Mouse (Mus musculus) MEL (cell line): ENCODE measurements at regions not wholly inside any gene's neighbourhood (a gene's known extent, or its start where the extent isn't known, plus 50 kb on each side); places are given as distances from the start of the nearest gene placed in this dataset.

Experiments
- DNase-seq: peaks from one replicate; pipeline ENCODE4 v3.0.0; 2011; ENCODE audit warnings: low read depth, low spot score
- H3K27ac ChIP-seq: 2 replicates; pipeline ENCODE4 v1.5.1; 2012; ENCODE audit warnings: low read depth, mild to moderate bottlenecking, control low read depth, low read length, moderate library complexity; ENCODE audit not compliant: control insufficient read depth
- H3K27me3 ChIP-seq, 2 experiments: fragments of 150-350 bp in 1 of 2; sonication (generic) in 1 of 2; 2 replicates each; pipeline ENCODE4 v1.6.1; 2012; ENCODE audit warnings: low read length in 2 of 2, mild to moderate bottlenecking in 2 of 2, improper control_type of control experiment in 1 of 2, moderate library complexity in 1 of 2; ENCODE audit not compliant: insufficient read depth in 2 of 2, control insufficient read depth in 1 of 2
- H3K36me3 ChIP-seq, 2 experiments: 2 replicates each; pipeline ENCODE4 v1.6.1; 2012 to 2014; ENCODE audit warnings: low read length in 2 of 2, improper control_type of control experiment in 1 of 2, inconsistent platforms in 1 of 2, mild to moderate bottlenecking in 1 of 2; ENCODE audit not compliant: insufficient read depth in 2 of 2, control insufficient read depth in 1 of 2
- H3K4me1 ChIP-seq, 2 experiments: fragments of 150-350 bp in 1 of 2; sonication (generic) in 1 of 2; 2 replicates each; pipeline ENCODE4 v1.6.1; 2012; ENCODE audit warnings: low read length in 2 of 2, improper control_type of control experiment in 1 of 2, mild to moderate bottlenecking in 1 of 2; ENCODE audit not compliant: insufficient read depth in 2 of 2, control insufficient read depth in 1 of 2
- H3K4me3 ChIP-seq, 2 experiments: fragments of 150-350 bp in 1 of 2; sonication (generic) in 1 of 2; 2 replicates each; pipeline ENCODE4 v1.5.1; 2012; ENCODE audit warnings: low read depth in 2 of 2, low read length in 2 of 2, mild to moderate bottlenecking in 2 of 2, moderate library complexity in 2 of 2, control low read depth in 1 of 2, improper control_type of control experiment in 1 of 2; ENCODE audit not compliant: control insufficient read depth in 1 of 2, insufficient read depth in 1 of 2
- H3K79me2 ChIP-seq: 2 replicates; pipeline ENCODE4 v1.6.1; 2012; ENCODE audit warnings: mild to moderate bottlenecking, low read length, moderate library complexity; ENCODE audit not compliant: control insufficient read depth, poor library complexity, insufficient read depth
- H3K9ac ChIP-seq: 2 replicates; pipeline ENCODE4 v1.6.1; 2012; ENCODE audit warnings: low read depth, mild to moderate bottlenecking, control low read depth, low read length, moderate library complexity; ENCODE audit not compliant: control insufficient read depth, poor library complexity, severe bottlenecking
- H3K9me3 ChIP-seq: fragments of 150-350 bp; sonication (generic); replicated peaks from 2 replicates; pipeline ENCODE4 v1.6.1; 2012; ENCODE audit warnings: mild to moderate bottlenecking, low read length, improper control_type of control experiment, moderate library complexity; ENCODE audit not compliant: insufficient read depth
- BHLHE40 ChIP-seq: IDR thresholded peaks from 2 replicates; pipeline ENCODE4 v1.6.1; 2012; ENCODE audit warnings: low read depth, mild to moderate bottlenecking, inconsistent platforms, low read length, improper control_type of control experiment, borderline replicate concordance
- CHD2 ChIP-seq: IDR thresholded peaks from 2 replicates; pipeline ENCODE4 v1.6.1; 2011; ENCODE audit warnings: low read length, improper control_type of control experiment
- CTCF ChIP-seq, 3 experiments: IDR thresholded peaks in 2 of 3; conservative IDR thresholded peaks in 1 of 3; 2 replicates each; pipeline ENCODE4 v1.5.1; 2011 to 2012; ENCODE audit warnings: low read length in 3 of 3, low read depth in 2 of 3, mild to moderate bottlenecking in 2 of 3, improper control_type of control experiment in 1 of 3, inconsistent platforms in 1 of 3, mixed read lengths in 1 of 3, moderate library complexity in 1 of 3; ENCODE audit not compliant: control insufficient read depth in 1 of 3, insufficient read depth in 1 of 3, poor library complexity in 1 of 3, severe bottlenecking in 1 of 3
- E2F4 ChIP-seq: IDR thresholded peaks from 2 replicates; pipeline ENCODE4 v1.6.1; 2011; ENCODE audit warnings: low read depth, low read length, improper control_type of control experiment, borderline replicate concordance
- ETS1 ChIP-seq: IDR thresholded peaks from 2 replicates; pipeline ENCODE4 v1.6.1; 2012; ENCODE audit warnings: low read depth, mild to moderate bottlenecking, inconsistent platforms, low read length, improper control_type of control experiment, moderate library complexity
- GABPA ChIP-seq: IDR thresholded peaks from 2 replicates; pipeline ENCODE4 v1.6.1; 2012; ENCODE audit warnings: low read depth, mild to moderate bottlenecking, inconsistent platforms, low read length, improper control_type of control experiment, moderate library complexity
- GATA1 ChIP-seq: IDR thresholded peaks from 2 replicates; pipeline ENCODE4 v1.6.1; 2011; ENCODE audit warnings: low read depth, low read length, improper control_type of control experiment
- MAFK ChIP-seq: IDR thresholded peaks from 2 replicates; pipeline ENCODE4 v1.6.1; 2011; ENCODE audit warnings: low read depth, mild to moderate bottlenecking, low read length, improper control_type of control experiment, borderline replicate concordance
- MEF2A ChIP-seq: IDR thresholded peaks from 2 replicates; pipeline ENCODE4 v1.6.1; 2014; ENCODE audit warnings: low read depth, mild to moderate bottlenecking, inconsistent platforms, low read length, improper control_type of control experiment; ENCODE audit not compliant: poor library complexity, insufficient replicate concordance, severe bottlenecking; ENCODE audit errors: extremely low read depth
- POLR2A ChIP-seq, 2 experiments: IDR thresholded peaks; 2 replicates each; pipeline ENCODE4 v1.6.1; 2011 to 2012; ENCODE audit warnings: low read length in 2 of 2, mild to moderate bottlenecking in 2 of 2, control low read depth in 1 of 2, improper control_type of control experiment in 1 of 2, low read depth in 1 of 2, moderate library complexity in 1 of 2; ENCODE audit not compliant: control insufficient read depth in 1 of 2, insufficient read depth in 1 of 2, poor library complexity in 1 of 2
- POLR2AphosphoS2 ChIP-seq: IDR thresholded peaks from 2 replicates; pipeline ENCODE4 v1.6.1; 2011; ENCODE audit warnings: low read length, improper control_type of control experiment
- POLR2AphosphoS5 ChIP-seq: IDR thresholded peaks from 2 replicates; pipeline ENCODE4 v1.6.1; 2012; ENCODE audit warnings: low read depth, borderline replicate concordance, mild to moderate bottlenecking, inconsistent platforms, low read length, moderate library complexity, mixed read lengths
- SIN3A ChIP-seq: IDR thresholded peaks from 2 replicates; pipeline ENCODE4 v1.6.1; 2012; ENCODE audit warnings: low read length, improper control_type of control experiment, inconsistent platforms
- TBP ChIP-seq: IDR thresholded peaks from 2 replicates; pipeline ENCODE4 v1.8.0; 2011; ENCODE audit warnings: low read depth, low read length, improper control_type of control experiment
- UBTF ChIP-seq: IDR thresholded peaks from 2 replicates; pipeline ENCODE4 v1.6.1; 2012; ENCODE audit warnings: low read depth, mild to moderate bottlenecking, inconsistent platforms, low read length, improper control_type of control experiment, moderate library complexity, borderline replicate concordance; ENCODE audit not compliant: insufficient read depth
- USF1 ChIP-seq: IDR thresholded peaks from 2 replicates; pipeline ENCODE4 v1.6.1; 2014; ENCODE audit warnings: low read depth, mild to moderate bottlenecking, inconsistent platforms, low read length, improper control_type of control experiment, moderate library complexity
- ZNF384 ChIP-seq: IDR thresholded peaks from 2 replicates; pipeline ENCODE4 v1.6.1; 2012; ENCODE audit warnings: low read depth, mild to moderate bottlenecking, inconsistent platforms, low read length, improper control_type of control experiment

GRCm38 (mm10) chr5:106108474-106108971 is 232.2 kb downstream of the Zfp326 start:
- no peak overlapping the region for H3K4me3 ChIP-seq
- H3K79me2 ChIP-seq: no peaks in the 10 kb centered on the region
- H3K4me1 ChIP-seq: no peaks in the 10 kb centered on the region
- TF ChIP-seq POLR2AphosphoS5 (no peak), CTCF (IDR thresholded peaks at IDR 0.05 in 2 of 3, conservative IDR thresholded peaks at IDR 0.05 in 1 of 3; ENCODE audit: control insufficient read depth in 1 of 3, insufficient read depth in 1 of 3, low read depth in 2 of 3, low read length in 3 of 3, poor library complexity in 1 of 3, severe bottlenecking in 1 of 3) (no peak)
- TF ChIP-seq, all 39 proteins: peak for 0
- Histone ChIP-seq H3K9ac (no peak overlapping the region), H3K9me3 (no peaks in the 10 kb centered on the region), H3K36me3 (no peaks in the 10 kb centered on the region), H3K27me3 (no peaks in the 10 kb centered on the region), H3K27ac (no peak overlapping the region)
- no peak for DNase-seq

GRCm38 (mm10) chr5:106102255-106102654 is 225.9 kb downstream of the Zfp326 start:
- no peaks in the 10 kb centered on the region for H3K4me1 ChIP-seq
- no peak for TF ChIP-seq MEF2A
- no peak for TF ChIP-seq CHD2
- no peak for TF ChIP-seq TBP
- TF ChIP-seq POLR2A (IDR thresholded peaks at IDR 0.05; ENCODE audit: control insufficient read depth in 1 of 2, insufficient read depth in 1 of 2, low read depth in 1 of 2, low read length in 2 of 2, poor library complexity in 1 of 2): no peak
- TF ChIP-seq MAFK: no peak
- TF ChIP-seq ETS1: no peak
- no peak for TF ChIP-seq E2F4
- TF ChIP-seq BHLHE40: no peak
- TF ChIP-seq GABPA: no peak
- no peak for TF ChIP-seq GATA1
- no peak for TF ChIP-seq ZNF384
- no peak for TF ChIP-seq UBTF
- TF ChIP-seq SIN3A: no peak
- TF ChIP-seq, all 39 proteins: peak for 0
- H3K27me3 ChIP-seq: no peaks in the 10 kb centered on the region
- H3K9ac ChIP-seq: no peak overlapping the region
- no peak for DNase-seq
- H3K36me3 ChIP-seq: no peaks in the 10 kb centered on the region
- H3K9me3 ChIP-seq: no peaks in the 10 kb centered on the region
- H3K79me2 ChIP-seq: no peaks in the 10 kb centered on the region
- no peak overlapping the region for H3K27ac ChIP-seq
- H3K4me3 ChIP-seq: no peak overlapping the region

GRCm38 (mm10) chr5:106098887-106099286 is 222.5 kb downstream of the Zfp326 start:
- no peaks in the 10 kb centered on the region for H3K79me2 ChIP-seq
- no peak for TF ChIP-seq MEF2A
- no peak for TF ChIP-seq USF1
- TF ChIP-seq POLR2AphosphoS2: no peak
- no peaks in the 10 kb centered on the region for H3K27me3 ChIP-seq
- no peak overlapping the region for H3K9ac ChIP-seq
- no peaks in the 10 kb centered on the region for H3K4me1 ChIP-seq
- no peaks in the 10 kb centered on the region for H3K36me3 ChIP-seq
- DNase-seq: no peak
- no peaks in the 10 kb centered on the region for H3K9me3 ChIP-seq
- H3K27ac ChIP-seq: no peak overlapping the region
- H3K4me3 ChIP-seq: no peak overlapping the region
